Mouse (Mus musculus): ENCODE measurements around the gene Limd1. TPM values are rescaled to one million over a fixed set of nuclear protein-coding genes. Genes with fewer than 3 reads are reported as not detected.
A peak's percentile ranks its signal among the peaks of the same experiment; 100 is the strongest.

Limd1 gene
- polyA plus RNA-seq, 1 experiment from 2014 or later: 49.0 TPM

- H3K36me3 ChIP-seq: peaks cover 11% of the 10 kb centered on the region
- 75% methylated on average over 5 of the region's 5 CpGs for WGBS
- no peak overlapping the region for H3K4me3 ChIP-seq
- H3K4me1 ChIP-seq (replicated peaks): 0 out of 2 replicates have a peak, but pooled peaks cover 8% of the 10 kb centered on the region
- H3K9me3 ChIP-seq: no peaks in the 10 kb centered on the region
- no peaks in the 10 kb centered on the region for H3K27me3 ChIP-seq (ENCODE audit: insufficient read depth, poor library complexity, severe bottlenecking)
- no peak for DNase-seq (ENCODE audit: low spot score)
- H3K27ac ChIP-seq: no peak overlapping the region
Observed at GRCm38 (mm10) chr9:123468406-123469085, 10.0 kb upstream of the Limd1 start.

- Histone ChIP-seq H3K4me1 (replicated peaks) (0 out of 2 replicates have a peak, but pooled peaks cover 8% of the 10 kb centered on the region), H3K27ac (no peak overlapping the region), H3K9me3 (no peaks in the 10 kb centered on the region)
Observed at GRCm38 (mm10) chr9:123469087-123469486, 9.4 kb upstream of the Limd1 start.

GRCm38 (mm10) chr9:123473377-123473776 lies 5.1 kb upstream of the Limd1 start:
- H3K27ac ChIP-seq: no peak overlapping the region
- no peak overlapping the region for H3K4me3 ChIP-seq
- H3K36me3 ChIP-seq: no peaks in the 10 kb centered on the region
- H3K9me3 ChIP-seq: no peaks in the 10 kb centered on the region
- DNase-seq (ENCODE audit: low spot score): no peak
- peaks cover 13% of the 10 kb centered on the region for H3K4me1 ChIP-seq (replicated peaks)
- H3K27me3 ChIP-seq (ENCODE audit: insufficient read depth, poor library complexity, severe bottlenecking): no peaks in the 10 kb centered on the region

More at GRCm38 (mm10) chr9:123469087-123469486, 9.4 kb upstream of the Limd1 start:
- Histone ChIP-seq H3K27me3 (ENCODE audit: insufficient read depth, poor library complexity, severe bottlenecking) (no peaks in the 10 kb centered on the region), H3K36me3 (peaks cover 9% of the 10 kb centered on the region), H3K4me3 (no peak overlapping the region)
- DNase-seq (ENCODE audit: low spot score): no peak

GRCm38 (mm10) chr9:123475569-123475968 lies 2.9 kb upstream of the Limd1 start:
- 77% methylated on average over 1 of the region's 1 CpGs for WGBS
- Histone ChIP-seq H3K9me3 (no peaks in the 10 kb centered on the region), H3K4me3 (no peak overlapping the region), H3K27me3 (ENCODE audit: insufficient read depth, poor library complexity, severe bottlenecking) (no peaks in the 10 kb centered on the region), H3K36me3 (peaks cover 10% of the 10 kb centered on the region), H3K4me1 (replicated peaks) (peaks cover 33% of the 10 kb centered on the region), H3K27ac (no peak overlapping the region)
- no peak for DNase-seq (ENCODE audit: low spot score)

- under 1% methylated on average over 28 of the region's 29 CpGs for WGBS
- DNase-seq (ENCODE audit: low spot score): no peak
- peak overlapping the region; percentile 90 for H3K27ac ChIP-seq
Observed at GRCm38 (mm10) chr9:123478031-123478585, 398 bp upstream of the Limd1 start.

GRCm38 (mm10) chr9:123479196-123479669 lies 727 bp downstream of the Limd1 start:
- WGBS: 29% methylated on average over 17 of the region's 17 CpGs
- DNase-seq (ENCODE audit: low spot score): peak; percentile 45
- Histone ChIP-seq H3K9me3 (no peaks in the 10 kb centered on the region), H3K4me3 (peak overlapping the region; percentile 74), H3K36me3 (peaks cover 46% of the 10 kb centered on the region), H3K4me1 (replicated peaks) (peaks cover 66% of the 10 kb centered on the region), H3K27ac (peak overlapping the region; percentile 90), H3K27me3 (ENCODE audit: insufficient read depth, poor library complexity, severe bottlenecking) (no peaks in the 10 kb centered on the region)

More at GRCm38 (mm10) chr9:123478031-123478585, 398 bp upstream of the Limd1 start:
- Histone ChIP-seq H3K4me1 (replicated peaks) (peaks cover 57% of the 10 kb centered on the region), H3K4me3 (peak overlapping the region; percentile 74), H3K36me3 (peaks cover 35% of the 10 kb centered on the region), H3K9me3 (no peaks in the 10 kb centered on the region), H3K27me3 (ENCODE audit: insufficient read depth, poor library complexity, severe bottlenecking) (no peaks in the 10 kb centered on the region)

- Histone ChIP-seq H3K9me3 (no peaks in the 10 kb centered on the region), H3K27ac (peak overlapping the region; percentile 90), H3K27me3 (ENCODE audit: insufficient read depth, poor library complexity, severe bottlenecking) (no peaks in the 10 kb centered on the region), H3K4me3 (peak overlapping the region; percentile 74), H3K4me1 (replicated peaks) (peaks cover 66% of the 10 kb centered on the region), H3K36me3 (peaks cover 53% of the 10 kb centered on the region)
- DNase-seq (ENCODE audit: low spot score): no peak
- WGBS: 87% methylated on average over 8 of the region's 8 CpGs
Observed at GRCm38 (mm10) chr9:123479876-123480252, 1.4 kb downstream of the Limd1 start.

- peaks cover 66% of the 10 kb centered on the region for H3K4me1 ChIP-seq (replicated peaks)
- 87% methylated on average over 18 of the region's 18 CpGs for WGBS
- no peaks in the 10 kb centered on the region for H3K9me3 ChIP-seq
- H3K4me3 ChIP-seq: peak overlapping the region; percentile 74
- H3K36me3 ChIP-seq: peaks cover 57% of the 10 kb centered on the region
- H3K27me3 ChIP-seq (ENCODE audit: insufficient read depth, poor library complexity, severe bottlenecking): no peaks in the 10 kb centered on the region
- H3K27ac ChIP-seq: 0 out of 2 replicates have a peak overlapping the region, but pooled peaks have one; percentile 90
- no peak for DNase-seq (ENCODE audit: low spot score)
Observed at GRCm38 (mm10) chr9:123480253-123480921, 1.9 kb downstream of the Limd1 start.

- Histone ChIP-seq H3K9me3 (no peaks in the 10 kb centered on the region), H3K4me1 (replicated peaks) (peaks cover 67% of the 10 kb centered on the region), H3K36me3 (peaks cover 65% of the 10 kb centered on the region), H3K4me3 (peak overlapping the region; percentile 74), H3K27me3 (ENCODE audit: insufficient read depth, poor library complexity, severe bottlenecking) (no peaks in the 10 kb centered on the region), H3K27ac (no peak overlapping the region)
- DNase-seq (ENCODE audit: low spot score): no peak
- 74% methylated on average over 7 of the region's 7 CpGs for WGBS
Observed at GRCm38 (mm10) chr9:123481136-123481535, 2.6 kb downstream of the Limd1 start.

- H3K9me3 ChIP-seq: no peaks in the 10 kb centered on the region
- no peak overlapping the region for H3K4me3 ChIP-seq
- H3K27me3 ChIP-seq (ENCODE audit: insufficient read depth, poor library complexity, severe bottlenecking): no peaks in the 10 kb centered on the region
- H3K27ac ChIP-seq: no peak overlapping the region
- H3K36me3 ChIP-seq: peaks cover 82% of the 10 kb centered on the region
- 95% methylated on average over 1 of the region's 1 CpGs for WGBS
- H3K4me1 ChIP-seq (replicated peaks): peaks cover 68% of the 10 kb centered on the region
- DNase-seq (ENCODE audit: low spot score): no peak
Observed at GRCm38 (mm10) chr9:123483598-123483997, 5.1 kb downstream of the Limd1 start.

- Histone ChIP-seq H3K4me3 (no peak overlapping the region), H3K36me3 (peaks cover 89% of the 10 kb centered on the region), H3K27ac (no peak overlapping the region), H3K9me3 (no peaks in the 10 kb centered on the region), H3K4me1 (replicated peaks) (peaks cover 62% of the 10 kb centered on the region), H3K27me3 (ENCODE audit: insufficient read depth, poor library complexity, severe bottlenecking) (no peaks in the 10 kb centered on the region)
- DNase-seq (ENCODE audit: low spot score): no peak
- 93% methylated on average over 3 of the region's 3 CpGs for WGBS
Observed at GRCm38 (mm10) chr9:123484830-123485229, 6.3 kb downstream of the Limd1 start.

- Histone ChIP-seq H3K27ac (no peak overlapping the region), H3K27me3 (ENCODE audit: insufficient read depth, poor library complexity, severe bottlenecking) (no peaks in the 10 kb centered on the region), H3K4me3 (no peak overlapping the region), H3K9me3 (no peaks in the 10 kb centered on the region), H3K4me1 (replicated peaks) (peaks cover 56% of the 10 kb centered on the region), H3K36me3 (peaks cover 85% of the 10 kb centered on the region)
- WGBS: 95% methylated on average over 4 of the region's 4 CpGs
- no peak for DNase-seq (ENCODE audit: low spot score)
Observed at GRCm38 (mm10) chr9:123485561-123485960, 7.1 kb downstream of the Limd1 start.

- Histone ChIP-seq H3K36me3 (peaks cover 74% of the 10 kb centered on the region), H3K27me3 (ENCODE audit: insufficient read depth, poor library complexity, severe bottlenecking) (no peaks in the 10 kb centered on the region), H3K4me3 (no peak overlapping the region), H3K9me3 (no peaks in the 10 kb centered on the region), H3K27ac (no peak overlapping the region), H3K4me1 (replicated peaks) (peaks cover 51% of the 10 kb centered on the region)
- DNase-seq (ENCODE audit: low spot score): no peak
- WGBS: 74% methylated on average over 3 of the region's 3 CpGs
Observed at GRCm38 (mm10) chr9:123486635-123487034, 8.1 kb downstream of the Limd1 start.

All from hindbrain, embryonic 10.5 days (tissue).